Mouse (Mus musculus) heart, embryonic 14.5 days (tissue): ENCODE measurements around the gene Igsf9. TPM values are rescaled to one million over a fixed set of nuclear protein-coding genes. Genes with fewer than 3 reads are reported as not detected.

Source experiments
- ATAC-seq: fragments of 200-750 bp; cut with Nextera tagmentation; 2 replicates; pipeline ENCODE4 v1.8.0; 2017; ENCODE audit warnings: low read depth, moderate TSS enrichment; ENCODE audit not compliant: insufficient number of reproducible peaks, insufficient read depth, low FRiP score
- H3K27ac ChIP-seq, 2 experiments: fragments of 200-500 bp in 1 of 2; fragments of 300-500 bp in 1 of 2; sonication (generic) in 1 of 2; replicated peaks in 1 of 2; 2 replicates each; pipeline ENCODE4 v1.5.1; 2012 to 2014; ENCODE audit warnings: low read depth in 2 of 2, low read length in 2 of 2, control low read depth in 1 of 2, mild to moderate bottlenecking in 1 of 2, mixed read lengths in 1 of 2; ENCODE audit not compliant: control insufficient read depth in 1 of 2, insufficient read depth in 1 of 2
- H3K27me3 ChIP-seq: fragments of 300-500 bp; sonication (generic); 2 replicates; pipeline ENCODE4 v1.6.1; 2014; ENCODE audit warnings: mild to moderate bottlenecking, low read length, control low read depth; ENCODE audit not compliant: control insufficient read depth, insufficient read depth
- H3K36me3 ChIP-seq: fragments of 300-500 bp; sonication (generic); 2 replicates; pipeline ENCODE4 v1.6.1; 2014; ENCODE audit warnings: mild to moderate bottlenecking, control low read depth, low read length, mixed read lengths; ENCODE audit not compliant: control insufficient read depth, insufficient read depth
- H3K4me1 ChIP-seq, 2 experiments: fragments of 200-500 bp in 1 of 2; fragments of 300-500 bp in 1 of 2; sonication (generic) in 1 of 2; 2 replicates each; pipeline ENCODE4 v1.6.1; 2012 to 2014; ENCODE audit warnings: low read length in 2 of 2, control low read depth in 1 of 2, mixed read lengths in 1 of 2; ENCODE audit not compliant: control insufficient read depth in 2 of 2, insufficient read depth in 2 of 2
- H3K4me2 ChIP-seq: fragments of 300-500 bp; sonication (generic); 2 replicates; pipeline ENCODE4 v1.6.1; 2014; ENCODE audit warnings: mild to moderate bottlenecking, low read length
- H3K4me3 ChIP-seq, 2 experiments: fragments of 200-500 bp in 1 of 2; fragments of 300-500 bp in 1 of 2; sonication (generic) in 1 of 2; 2 replicates each; pipeline ENCODE4 v1.5.1; 2012 to 2014; ENCODE audit warnings: low read length in 2 of 2, mild to moderate bottlenecking in 2 of 2, control low read depth in 1 of 2, low read depth in 1 of 2, moderate library complexity in 1 of 2; ENCODE audit not compliant: control insufficient read depth in 1 of 2, insufficient read depth in 1 of 2
- H3K9ac ChIP-seq: fragments of 300-500 bp; sonication (generic); 2 replicates; pipeline ENCODE4 v1.6.1; 2014; ENCODE audit warnings: mild to moderate bottlenecking, low read length
- H3K9me3 ChIP-seq: fragments of 300-500 bp; sonication (generic); 2 replicates; pipeline ENCODE4 v1.6.1; 2016; ENCODE audit warnings: low read length, control low read depth; ENCODE audit not compliant: control insufficient read depth
- WGBS: fragments of 180-500 bp; shearing (Covaris S2); extraction: QIAGEN DNeasy Blood & Tissue Kit; methylation state at CpG from one replicate; pipeline ENCODE4 v1.1.7; 2014; 5-methylcytosine and 5-hydroxymethylcytosine counted together
- polyA plus RNA-seq: library from polyadenylated mRNA; unstranded; fragments of >200 nt; fragmentation: Nextera tagmentation; extraction: Ambion mirVana; gene quantifications from 2 replicates; pipeline ENCODE4 v1.2.1, GENCODE M21; 2014

Igsf9 gene
- polyA plus RNA-seq, 1 experiment from 2014 or later, result 5.0 TPM

GRCm38 (mm10) chr1:172520576-172521440 is 39.2 kb downstream of the Igsf9 start, which contains the start of gene Cfap45:
Cfap45 (plus strand) TSS chr1:172520801.
- Histone ChIP-seq H3K4me3 (peak within 1 kb of the TSS; percentile 39 to 46), H3K4me2 (peak within 1 kb of the TSS; percentile 69), H3K9me3 (peaks cover 10% of the 10 kb centered on the region; the same call in 1 of the 2 replicates), H3K4me1 (peaks cover 8 to 12% of the 10 kb centered on the region in 2 experiments; a peak in 3 of 4 replicates), H3K27ac (0 out of 4 replicates have a peak within 1 kb of the TSS, but pooled peaks of 1 of the 2 experiments have one; percentile 10), H3K27me3 (no peaks in the 10 kb centered on the region), H3K9ac (peak within 1 kb of the TSS; percentile 28; the same call in 1 of the 2 replicates), H3K36me3 (no peaks in the 10 kb centered on the region)
- WGBS, result 5% methylated on average over 28 of the region's 28 CpGs
- ATAC-seq, result peak; percentile 64

GRCm38 (mm10) chr1:172522524-172522923 is 40.9 kb downstream of the Igsf9 start:
- peaks cover 17 to 18% of the 10 kb centered on the region in 2 experiments; a peak in 3 of 4 replicates for H3K4me1 ChIP-seq
- WGBS, result 66% methylated on average over 7 of the region's 7 CpGs
- peaks cover 10% of the 10 kb centered on the region; the same call in 1 of the 2 replicates for H3K9me3 ChIP-seq
- peaks cover 8% of the 10 kb centered on the region; the same call in 1 of the 2 replicates for H3K27me3 ChIP-seq
- no peak overlapping the region for H3K4me3 ChIP-seq
- no peak overlapping the region for H3K4me2 ChIP-seq
- no peaks in the 10 kb centered on the region for H3K36me3 ChIP-seq
- no peak overlapping the region for H3K9ac ChIP-seq
- no peak for ATAC-seq
- no peak overlapping the region; a peak in 1 of 4 replicates for H3K27ac ChIP-seq

- 33% methylated on average over 12 of the region's 12 CpGs for WGBS
- Histone ChIP-seq H3K4me2 (no peak overlapping the region), H3K4me1 (peaks cover 17 to 18% of the 10 kb centered on the region in 2 experiments; a peak in 3 of 4 replicates), H3K4me3 (no peak overlapping the region), H3K36me3 (no peaks in the 10 kb centered on the region), H3K27ac (peak overlapping the region in 1 of 2 experiments; percentile 26; a peak in 1 of 4 replicates), H3K9ac (no peak overlapping the region), H3K9me3 (peaks cover 4% of the 10 kb centered on the region; the same call in 1 of the 2 replicates), H3K27me3 (peaks cover 12% of the 10 kb centered on the region; the same call in 1 of the 2 replicates)
- no peak for ATAC-seq
These were observed 42.1 kb downstream of the Igsf9 start for GRCm38 (mm10) chr1:172523699-172524101.

GRCm38 (mm10) chr1:172525027-172525764 is 43.6 kb downstream of the Igsf9 start:
- H3K4me3 ChIP-seq, result no peak overlapping the region
- peaks cover 15 to 18% of the 10 kb centered on the region in 2 experiments; a peak in 3 of 4 replicates for H3K4me1 ChIP-seq
- ATAC-seq, result peak; percentile 35
- H3K9me3 ChIP-seq, result peaks cover 4% of the 10 kb centered on the region; the same call in 1 of the 2 replicates
- no peaks in the 10 kb centered on the region for H3K36me3 ChIP-seq
- peaks cover 12% of the 10 kb centered on the region; the same call in 1 of the 2 replicates for H3K27me3 ChIP-seq
- WGBS, result 47% methylated on average over 15 of the region's 15 CpGs
- peak overlapping the region; percentile 40; the same call in 1 of the 2 replicates for H3K9ac ChIP-seq
- H3K4me2 ChIP-seq, result peak overlapping the region; percentile 60
- peak overlapping the region; percentile 88 to 90 for H3K27ac ChIP-seq

- peak overlapping the region; percentile 2 to 21; a peak in 2 of 4 replicates for H3K4me3 ChIP-seq
These were observed 44.4 kb downstream of the Igsf9 start for GRCm38 (mm10) chr1:172525971-172526370.

GRCm38 (mm10) chr1:172526380-172527081 is 44.9 kb downstream of the Igsf9 start:
- peak; percentile 54 for ATAC-seq
- Histone ChIP-seq H3K36me3 (no peaks in the 10 kb centered on the region), H3K9me3 (peaks cover 4% of the 10 kb centered on the region; the same call in 1 of the 2 replicates), H3K27ac (peak overlapping the region; percentile 88 to 90), H3K27me3 (peaks cover 12% of the 10 kb centered on the region; the same call in 1 of the 2 replicates), H3K4me2 (peak overlapping the region; percentile 60), H3K4me1 (peaks cover 13 to 18% of the 10 kb centered on the region in 2 experiments; a peak in 3 of 4 replicates), H3K4me3 (peak overlapping the region; percentile 20 to 22; a peak in 3 of 4 replicates), H3K9ac (peak overlapping the region; percentile 40)
- WGBS, result 24% methylated on average over 23 of the region's 23 CpGs

More at GRCm38 (mm10) chr1:172525971-172526370, 44.4 kb downstream of the Igsf9 start:
- ATAC-seq, result no peak
- Histone ChIP-seq H3K4me1 (peaks cover 18 to 22% of the 10 kb centered on the region in 2 experiments; a peak in 3 of 4 replicates), H3K27ac (peak overlapping the region; percentile 88 to 90), H3K9ac (peak overlapping the region; percentile 40), H3K9me3 (peaks cover 4% of the 10 kb centered on the region; the same call in 1 of the 2 replicates), H3K27me3 (peaks cover 12% of the 10 kb centered on the region; the same call in 1 of the 2 replicates), H3K36me3 (no peaks in the 10 kb centered on the region), H3K4me2 (peak overlapping the region; percentile 60)
- WGBS, result 47% methylated on average over 7 of the region's 7 CpGs
